Mouse (Mus musculus) olfactory bulb, adult 2 months (tissue): ENCODE measurements around the gene Krtap13-1.

ENCODE experiments used
- CTCF ChIP-seq: fragments of 200-500 bp; IDR thresholded peaks from 2 replicates; pipeline ENCODE4 v1.5.1; 2012; ENCODE audit warnings: low read depth, mild to moderate bottlenecking, low read length, moderate library complexity; ENCODE audit not compliant: insufficient read depth
- POLR2A ChIP-seq: fragments of 200-500 bp; IDR thresholded peaks from 2 replicates; pipeline ENCODE4 v1.6.1; 2012; ENCODE audit warnings: mild to moderate bottlenecking, low read depth, low read length, moderate library complexity; ENCODE audit not compliant: insufficient read depth

DNA sequence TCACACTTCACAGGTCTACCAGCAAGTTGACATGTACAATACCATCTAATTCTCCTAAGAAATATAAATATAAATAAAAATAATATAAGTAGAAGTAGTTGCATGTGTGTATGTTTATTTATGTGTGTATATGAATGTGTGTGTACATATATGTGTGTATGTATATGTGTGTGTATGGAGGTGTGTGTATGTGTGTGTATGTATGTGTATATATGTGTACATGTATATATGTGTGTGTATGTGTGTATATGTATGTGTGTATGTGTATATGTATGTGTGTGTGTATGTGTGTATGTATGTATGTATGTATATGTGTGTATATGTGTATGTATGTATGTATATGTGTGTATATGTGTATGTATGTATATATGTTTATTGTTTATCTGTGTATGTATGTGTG, 12.1 kb upstream of the Krtap13-1 start:
- TF ChIP-seq POLR2A (no peak), CTCF (no peak)
